Mouse (Mus musculus) layer of hippocampus, postnatal 14 days (tissue): ENCODE results near the gene Elk3. TPM values are rescaled to one million over a fixed set of nuclear protein-coding genes. Genes with fewer than 3 reads are reported as not detected.

Source experiments
- DNase-seq, 2 experiments: peaks; one replicate each; pipeline ENCODE4 v3.0.0; 2021 to 2022; ENCODE audit warnings: low spot score in 2 of 2, mixed read lengths in 1 of 2
- total RNA-seq, 2 experiments: library from RNA; stranded (reverse); gene quantifications; 2 replicates each; pipeline ENCODE4 v1.2.3; 2021

Elk3 gene
- total RNA-seq, 2 experiments from 2014 or later: 8.9 to 9.8 TPM

GRCm38 (mm10) chr10:93201846-93202458 is 109.0 kb downstream of the Elk3 start:
- no peak for DNase-seq

DNA sequence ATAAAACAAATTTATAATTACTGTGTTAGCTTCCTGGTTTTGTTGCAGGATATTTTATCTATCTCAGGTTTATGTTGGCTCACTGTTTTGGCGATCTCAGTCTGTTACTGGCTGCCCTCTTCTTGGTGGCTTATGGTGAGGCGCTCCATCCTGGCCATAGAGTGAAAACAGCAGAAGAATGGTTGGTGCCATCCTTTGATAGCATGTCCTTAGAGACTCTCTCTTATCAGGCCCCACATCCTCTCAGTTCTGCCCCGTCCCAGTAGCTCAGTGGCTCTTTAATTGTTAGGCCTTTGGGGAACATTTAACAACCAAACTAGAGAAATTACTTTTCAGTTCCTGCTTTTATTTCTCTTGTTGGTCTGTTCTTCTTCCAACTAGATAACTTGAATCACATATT is 112.0 kb downstream of the Elk3 start:
- no peak for DNase-seq

Other genes starting within 250 kb of the Elk3 start
- gene Cfap54, start 229.5 kb downstream of the Elk3 start, total RNA-seq: 10 to 100 TPM; 11.1 to 15.1 TPM
- gene Cdk17, start 150.3 kb downstream of the Elk3 start, total RNA-seq: 100 to 1,000 TPM; 138 to 142 TPM
- 10 to 100 TPM; 51.9 to 61.3 TPM for gene Lta4h, start 142.3 kb upstream of the Elk3 start, total RNA-seq
- under 1 TPM in 1 of 2 experiments, not detected in 1; 0.21 TPM for gene Hal, start 177.6 kb upstream of the Elk3 start, total RNA-seq
- gene Amdhd1, start 228.9 kb upstream of the Elk3 start, total RNA-seq: under 1 TPM; 0.14 to 0.50 TPM
- gene Ccdc38, start 229.5 kb upstream of the Elk3 start, total RNA-seq: not detected